Mouse (Mus musculus) embryonic facial prominence, embryonic 15.5 days (tissue): ENCODE data around the gene Igf1r. TPM values are rescaled to one million over a fixed set of nuclear protein-coding genes. Genes with fewer than 3 reads are reported as not detected.

Experiments used
- ATAC-seq: fragments of 200-750 bp; cut with Nextera tagmentation; 2 replicates; pipeline ENCODE4 v1.8.0; 2017; ENCODE audit warnings: low read depth, moderate TSS enrichment; ENCODE audit not compliant: insufficient number of reproducible peaks, low FRiP score, low TSS enrichment
- H3K27ac ChIP-seq: fragments of 300-500 bp; sonication (generic); replicated peaks from 2 replicates; pipeline ENCODE4 v1.5.1; 2015; ENCODE audit warnings: mild to moderate bottlenecking, inconsistent platforms
- H3K27me3 ChIP-seq: fragments of 300-500 bp; sonication (generic); 2 replicates; pipeline ENCODE4 v1.6.1; 2015; ENCODE audit warnings: inconsistent platforms
- H3K36me3 ChIP-seq: fragments of 300-500 bp; sonication (generic); 2 replicates; pipeline ENCODE4 v1.6.1; 2015; ENCODE audit warnings: mild to moderate bottlenecking, inconsistent platforms
- H3K4me1 ChIP-seq: fragments of 300-500 bp; sonication (generic); 2 replicates; pipeline ENCODE4 v1.6.1; 2015; ENCODE audit warnings: inconsistent platforms
- H3K4me2 ChIP-seq: fragments of 300-500 bp; sonication (generic); replicated peaks from 2 replicates; pipeline ENCODE4 v1.6.1; 2015; ENCODE audit warnings: mild to moderate bottlenecking, inconsistent platforms
- H3K4me3 ChIP-seq: fragments of 300-500 bp; sonication (generic); replicated peaks from 2 replicates; pipeline ENCODE4 v1.5.1; 2015; ENCODE audit warnings: mild to moderate bottlenecking, inconsistent platforms
- H3K9ac ChIP-seq: fragments of 300-500 bp; sonication (generic); 2 replicates; pipeline ENCODE4 v1.6.1; 2015; ENCODE audit warnings: inconsistent platforms
- H3K9me3 ChIP-seq: fragments of 300-500 bp; sonication (generic); replicated peaks from 2 replicates; pipeline ENCODE4 v1.6.1; 2016; ENCODE audit warnings: inconsistent platforms
- WGBS: fragments of 180-500 bp; shearing (Covaris S2); methylation state at CpG from one replicate; pipeline ENCODE4 v1.1.7; 2015; 5-methylcytosine and 5-hydroxymethylcytosine counted together
- polyA plus RNA-seq: library from polyadenylated mRNA; unstranded; fragments of >200 nt; fragmentation: Nextera tagmentation; extraction: Ambion mirVana; gene quantifications from 2 replicates; pipeline ENCODE4 v1.2.1, GENCODE M21; 2015

Igf1r gene
- polyA plus RNA-seq, 1 experiment from 2014 or later = 26.2 TPM

DNA sequence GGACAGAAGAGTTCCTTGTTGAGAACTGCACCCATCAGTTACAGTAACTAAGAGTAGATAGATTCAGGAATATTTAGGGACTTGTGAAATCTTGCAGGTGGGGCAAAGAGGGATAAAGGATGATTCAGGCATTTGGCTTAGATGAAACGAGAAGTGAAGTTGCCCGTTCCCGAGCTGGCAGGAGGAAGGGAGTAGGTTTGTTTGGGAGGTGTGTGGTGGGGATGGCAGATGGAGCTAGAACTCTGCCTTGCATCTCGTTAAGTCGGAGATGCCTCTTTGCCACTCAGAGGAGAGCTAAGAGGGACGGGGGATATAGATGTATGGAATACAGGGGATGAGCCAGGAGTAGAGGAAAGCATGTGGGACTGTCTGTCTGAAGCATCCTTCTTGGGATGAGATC lies 145.5 kb downstream of the Igf1r start:
- WGBS = 91% methylated on average over 6 of the region's 6 CpGs
- H3K9me3 ChIP-seq = no peaks in the 10 kb centered on the region
- no peaks in the 10 kb centered on the region for H3K27me3 ChIP-seq
- ATAC-seq = no peak
- H3K27ac ChIP-seq = no peak overlapping the region
- H3K4me3 ChIP-seq = no peak overlapping the region
- peaks cover 9% of the 10 kb centered on the region for H3K4me1 ChIP-seq
- H3K36me3 ChIP-seq = no peaks in the 10 kb centered on the region
- H3K9ac ChIP-seq = no peak overlapping the region
- no peak overlapping the region for H3K4me2 ChIP-seq

DNA sequence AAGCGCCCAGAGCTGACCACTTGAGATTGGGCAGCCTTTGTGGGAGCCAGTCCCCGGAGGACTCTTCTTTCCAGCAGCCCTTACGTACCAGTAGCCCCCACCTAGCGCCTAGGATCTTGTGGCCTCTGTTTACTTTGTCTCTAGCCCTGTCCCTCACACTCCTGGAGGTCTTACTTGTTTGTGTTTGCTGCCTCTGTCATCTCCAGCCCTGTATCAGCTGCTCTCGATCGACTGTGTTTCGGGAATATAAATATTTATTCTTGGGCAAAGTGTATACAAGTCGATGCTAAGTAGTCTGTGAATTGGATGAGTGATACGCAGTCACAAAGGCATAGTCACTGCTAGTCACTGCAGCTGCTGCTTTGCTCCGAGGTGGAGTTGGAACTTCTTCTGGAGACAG lies 147.8 kb downstream of the Igf1r start:
- H3K9me3 ChIP-seq = no peaks in the 10 kb centered on the region
- ATAC-seq = no peak
- H3K4me2 ChIP-seq = no peak overlapping the region
- H3K9ac ChIP-seq = no peak overlapping the region
- H3K27me3 ChIP-seq = no peaks in the 10 kb centered on the region
- 88% methylated on average over 10 of the region's 10 CpGs for WGBS
- H3K4me3 ChIP-seq = no peak overlapping the region
- no peak overlapping the region for H3K27ac ChIP-seq
- H3K4me1 ChIP-seq = peaks cover 22% of the 10 kb centered on the region
- H3K36me3 ChIP-seq = no peaks in the 10 kb centered on the region

DNA sequence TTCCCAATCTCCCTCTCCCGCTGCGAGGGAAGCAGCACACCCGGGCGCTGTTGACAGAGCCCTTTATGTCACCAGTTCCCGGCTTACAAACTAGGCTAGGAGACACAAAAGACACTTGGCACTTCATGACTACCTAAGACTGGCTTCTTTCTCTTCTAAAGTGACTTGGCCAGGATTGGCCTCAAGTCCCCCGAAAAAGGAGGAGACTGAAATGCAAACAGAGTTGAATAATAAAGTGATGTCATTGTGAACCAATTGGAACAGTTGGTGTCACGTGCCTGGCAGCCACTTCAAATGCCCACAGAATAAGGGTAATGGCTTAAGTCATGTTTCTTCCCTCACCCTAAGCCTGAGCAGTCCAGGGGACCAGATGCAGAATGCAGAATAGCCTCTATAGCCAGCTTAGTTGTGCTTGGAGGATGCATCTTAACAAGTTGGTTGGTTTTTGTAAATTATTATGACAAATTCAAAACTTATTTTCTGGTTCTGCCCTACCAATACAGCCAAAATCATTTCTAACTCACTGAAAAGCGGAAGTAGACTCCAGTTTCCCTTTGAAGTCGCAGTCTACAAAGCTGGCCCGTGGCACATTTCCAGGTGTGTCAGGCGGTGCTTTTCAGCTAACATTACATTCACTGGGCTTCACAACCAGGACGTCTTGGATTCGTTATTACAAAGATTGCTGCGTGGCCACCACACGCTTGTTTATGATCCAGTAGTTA lies 150.0 kb downstream of the Igf1r start:
- Histone ChIP-seq H3K4me2 (no peak overlapping the region), H3K27ac (no peak overlapping the region)
- WGBS = 43% methylated on average over 15 of the region's 15 CpGs

DNA sequence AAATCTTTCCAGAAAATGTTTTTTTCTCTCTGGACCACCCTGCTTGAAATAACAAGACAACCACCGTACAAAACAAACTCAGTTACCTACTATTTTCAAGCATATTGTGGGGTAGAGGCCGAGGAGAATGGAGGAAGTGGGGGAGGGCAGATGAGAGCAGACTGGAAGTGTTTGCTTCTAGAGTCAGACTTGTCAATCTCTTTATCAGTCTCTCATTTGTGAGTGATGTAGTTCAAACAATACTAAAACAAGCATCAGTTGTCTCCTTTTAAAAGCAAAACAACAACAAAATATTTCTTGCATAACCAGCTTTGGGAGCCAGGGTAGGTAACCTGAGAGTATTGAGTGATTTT lies 150.5 kb downstream of the Igf1r start:
- Histone ChIP-seq H3K4me3 (no peak overlapping the region), H3K27ac (no peak overlapping the region; the same call in 1 of the 2 replicates), H3K9me3 (no peaks in the 10 kb centered on the region), H3K4me1 (peaks cover 22% of the 10 kb centered on the region), H3K9ac (no peak overlapping the region), H3K27me3 (no peaks in the 10 kb centered on the region), H3K36me3 (no peaks in the 10 kb centered on the region), H3K4me2 (no peak overlapping the region)
- WGBS = 14% methylated on average over 2 of the region's 2 CpGs
- no peak for ATAC-seq

More for the DNA sequence above, 150.0 kb downstream of the Igf1r start:
- Histone ChIP-seq H3K36me3 (no peaks in the 10 kb centered on the region), H3K4me3 (no peak overlapping the region), H3K27me3 (no peaks in the 10 kb centered on the region), H3K4me1 (peaks cover 22% of the 10 kb centered on the region), H3K9ac (no peak overlapping the region), H3K9me3 (no peaks in the 10 kb centered on the region)
- no peak for ATAC-seq

DNA sequence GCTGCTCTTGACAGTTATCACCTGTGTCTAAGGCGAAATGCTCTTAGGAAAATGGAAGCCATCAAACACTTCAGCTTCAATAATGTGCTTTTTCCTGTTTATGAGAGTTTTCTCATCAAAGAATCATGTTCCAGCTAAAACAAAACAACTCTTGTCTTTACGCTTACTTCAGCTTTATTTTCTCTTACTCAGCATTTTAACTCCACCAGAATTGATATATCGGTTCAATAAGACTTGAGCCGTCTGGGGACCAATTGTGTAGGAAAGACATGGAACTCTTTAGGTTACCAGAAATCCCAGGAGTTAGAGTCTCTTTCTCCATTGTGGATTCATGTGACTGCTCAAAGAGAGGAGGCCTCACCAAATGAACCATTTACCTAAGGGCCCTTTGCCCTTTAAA lies 158.9 kb downstream of the Igf1r start:
- no peaks in the 10 kb centered on the region for H3K9me3 ChIP-seq
- ATAC-seq = no peak
- no peaks in the 10 kb centered on the region for H3K36me3 ChIP-seq
- H3K4me2 ChIP-seq = no peak overlapping the region
- peaks cover 32% of the 10 kb centered on the region for H3K4me1 ChIP-seq
- no peak overlapping the region for H3K4me3 ChIP-seq
- H3K27ac ChIP-seq = no peak overlapping the region
- WGBS = 93% methylated on average over 4 of the region's 4 CpGs
- H3K9ac ChIP-seq = no peak overlapping the region
- no peaks in the 10 kb centered on the region for H3K27me3 ChIP-seq

DNA sequence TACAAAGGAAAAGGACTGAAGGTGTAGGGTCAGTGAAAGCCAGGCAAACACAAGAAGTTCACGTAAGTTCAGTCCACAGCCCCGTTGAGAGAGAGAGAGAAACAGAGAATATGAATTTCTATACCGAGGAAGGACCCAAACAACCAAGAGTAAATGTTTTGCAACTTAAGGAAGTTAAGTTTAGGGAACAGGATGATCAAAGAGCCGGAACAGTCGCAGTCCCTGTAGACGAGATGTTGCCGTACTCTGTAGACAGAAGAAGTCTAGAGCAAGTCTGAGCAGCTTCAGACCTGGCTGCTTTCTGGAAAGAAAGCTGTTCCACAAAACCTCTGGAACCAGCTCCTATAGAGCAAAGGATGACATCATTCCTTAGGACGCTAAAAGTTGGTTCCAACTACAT lies 160.0 kb downstream of the Igf1r start:
- ATAC-seq = no peak
- whole genome bisulfite sequencing = 50% methylated on average over 8 of the region's 8 CpGs
- Histone ChIP-seq H3K36me3 (0 out of 2 replicates have a peak, but pooled peaks cover 4% of the 10 kb centered on the region), H3K9ac (no peak overlapping the region), H3K27ac (no peak overlapping the region), H3K9me3 (no peaks in the 10 kb centered on the region), H3K4me1 (peaks cover 35% of the 10 kb centered on the region), H3K4me2 (no peak overlapping the region), H3K27me3 (no peaks in the 10 kb centered on the region), H3K4me3 (no peak overlapping the region)

DNA sequence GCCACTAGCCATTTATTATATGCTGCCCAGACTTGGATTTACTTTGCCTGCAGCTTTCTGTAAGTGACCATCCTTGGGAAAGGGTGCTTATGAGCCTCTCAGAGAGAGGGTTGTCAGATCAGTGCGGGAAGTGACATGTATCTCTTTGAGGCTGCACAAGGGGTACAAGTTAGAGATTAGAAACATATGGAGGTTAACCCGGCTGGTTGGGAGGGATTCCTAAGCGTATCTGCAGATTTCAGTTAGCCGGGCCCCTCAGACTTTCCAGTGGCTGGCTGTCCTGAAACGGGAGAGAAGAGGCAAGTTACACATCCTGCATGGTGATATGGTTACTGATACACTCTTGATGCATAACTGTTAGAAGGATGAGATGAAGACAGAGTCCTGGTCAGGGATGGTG lies 161.7 kb downstream of the Igf1r start:
- Histone ChIP-seq H3K4me2 (no peak overlapping the region), H3K9ac (no peak overlapping the region), H3K4me1 (peaks cover 35% of the 10 kb centered on the region), H3K36me3 (0 out of 2 replicates have a peak, but pooled peaks cover 4% of the 10 kb centered on the region), H3K4me3 (no peak overlapping the region), H3K27ac (no peak overlapping the region), H3K27me3 (no peaks in the 10 kb centered on the region), H3K9me3 (no peaks in the 10 kb centered on the region)
- WGBS = 23% methylated on average over 5 of the region's 5 CpGs
- ATAC-seq = no peak

DNA sequence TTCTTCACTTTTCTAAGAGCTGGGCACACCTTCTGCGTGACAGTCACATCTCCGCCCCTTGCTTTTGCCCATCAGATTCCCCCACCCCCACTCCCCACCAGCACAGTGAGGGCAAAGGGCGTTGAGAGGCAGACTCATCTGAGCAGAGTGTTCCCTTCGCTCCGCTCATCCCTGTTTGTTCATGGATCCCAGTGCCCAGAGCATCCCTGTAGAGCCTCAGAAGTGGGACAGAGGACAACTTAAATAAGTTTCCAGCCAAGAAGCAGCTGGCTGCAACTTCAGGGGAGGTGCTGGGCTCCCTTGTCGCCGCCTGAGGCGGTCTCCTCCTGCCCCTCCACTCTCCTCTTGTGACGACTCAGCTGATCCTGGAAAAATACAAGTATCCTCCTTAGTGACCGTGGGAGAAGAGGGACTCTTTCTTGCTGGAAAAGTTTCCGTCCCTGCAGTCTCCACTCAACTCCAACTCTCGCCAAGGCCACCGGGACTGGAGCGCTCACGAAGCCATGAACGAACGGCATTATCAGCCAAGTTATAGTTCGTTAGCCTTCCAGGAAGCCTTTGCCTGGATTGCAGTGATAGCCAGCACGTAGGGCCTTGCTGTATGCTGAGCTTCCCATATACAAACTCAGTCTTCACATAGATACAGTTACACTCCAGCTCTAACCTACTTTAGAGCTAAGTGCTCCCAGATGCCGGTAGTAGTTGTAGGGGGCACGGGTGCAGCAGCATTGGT lies 162.5 kb downstream of the Igf1r start:
- H3K9me3 ChIP-seq = no peaks in the 10 kb centered on the region
- WGBS = 47% methylated on average over 21 of the region's 21 CpGs
- no peak overlapping the region for H3K4me3 ChIP-seq
- H3K36me3 ChIP-seq = 0 out of 2 replicates have a peak, but pooled peaks cover 4% of the 10 kb centered on the region
- H3K4me1 ChIP-seq = peaks cover 34% of the 10 kb centered on the region
- H3K4me2 ChIP-seq = no peak overlapping the region
- 0 out of 2 replicates have a peak overlapping the region, but pooled peaks have one; percentile 7 for H3K27ac ChIP-seq
- no peak for ATAC-seq
- no peaks in the 10 kb centered on the region for H3K27me3 ChIP-seq
- H3K9ac ChIP-seq = no peak overlapping the region

DNA sequence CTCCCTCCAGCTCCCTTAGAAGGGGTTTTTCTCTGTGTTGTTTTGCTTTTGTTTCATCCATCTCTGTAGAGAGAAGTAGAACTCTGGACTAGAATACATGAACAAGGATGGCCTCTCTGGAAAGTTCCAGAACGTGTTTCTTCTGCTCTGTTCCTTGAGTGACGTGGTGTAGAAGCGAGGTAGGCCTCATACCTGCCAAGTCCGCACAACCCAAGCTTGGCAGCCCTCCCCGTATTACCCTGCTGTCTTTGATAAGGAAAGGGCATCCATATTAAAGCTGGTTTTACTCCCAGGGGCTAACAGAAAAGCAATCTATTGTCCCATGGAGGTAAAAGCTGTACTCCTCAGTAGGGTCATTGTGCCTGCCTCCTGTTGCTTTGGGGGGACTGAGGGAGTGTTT lies 164.9 kb downstream of the Igf1r start:
- 64% methylated on average over 5 of the region's 5 CpGs for WGBS
- H3K4me2 ChIP-seq = no peak overlapping the region
- H3K27ac ChIP-seq = no peak overlapping the region
- H3K27me3 ChIP-seq = no peaks in the 10 kb centered on the region
- H3K36me3 ChIP-seq = 0 out of 2 replicates have a peak, but pooled peaks cover 4% of the 10 kb centered on the region
- H3K4me1 ChIP-seq = peaks cover 27% of the 10 kb centered on the region
- ATAC-seq = no peak
- H3K9ac ChIP-seq = no peak overlapping the region
- no peak overlapping the region for H3K4me3 ChIP-seq
- no peaks in the 10 kb centered on the region for H3K9me3 ChIP-seq

DNA sequence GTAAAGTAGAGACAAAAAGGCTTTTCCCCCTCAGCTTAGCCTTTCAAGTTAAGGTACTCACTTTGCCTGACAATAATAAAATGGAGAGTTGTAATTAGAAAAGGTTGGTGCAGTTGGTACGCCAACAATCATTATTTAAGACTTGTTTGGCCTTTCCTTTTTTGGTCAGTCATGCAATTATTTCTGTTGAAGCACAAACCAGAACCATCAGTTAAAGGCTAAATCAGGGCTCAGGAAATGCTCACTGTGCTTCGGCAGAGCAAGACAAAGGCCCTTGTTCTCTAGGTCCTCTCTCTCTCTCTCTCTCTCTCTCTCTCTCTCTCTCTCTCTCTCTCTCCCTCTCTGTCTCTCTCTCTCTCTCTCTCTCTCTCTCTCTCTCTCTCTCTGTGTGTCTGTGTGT lies 165.4 kb downstream of the Igf1r start:
- no peak for ATAC-seq
- Histone ChIP-seq H3K9me3 (no peaks in the 10 kb centered on the region), H3K9ac (no peak overlapping the region), H3K27me3 (no peaks in the 10 kb centered on the region), H3K27ac (no peak overlapping the region), H3K4me3 (no peak overlapping the region), H3K36me3 (0 out of 2 replicates have a peak, but pooled peaks cover 4% of the 10 kb centered on the region), H3K4me1 (peaks cover 24% of the 10 kb centered on the region), H3K4me2 (no peak overlapping the region)
- 53% methylated on average over 2 of the region's 2 CpGs for WGBS

DNA sequence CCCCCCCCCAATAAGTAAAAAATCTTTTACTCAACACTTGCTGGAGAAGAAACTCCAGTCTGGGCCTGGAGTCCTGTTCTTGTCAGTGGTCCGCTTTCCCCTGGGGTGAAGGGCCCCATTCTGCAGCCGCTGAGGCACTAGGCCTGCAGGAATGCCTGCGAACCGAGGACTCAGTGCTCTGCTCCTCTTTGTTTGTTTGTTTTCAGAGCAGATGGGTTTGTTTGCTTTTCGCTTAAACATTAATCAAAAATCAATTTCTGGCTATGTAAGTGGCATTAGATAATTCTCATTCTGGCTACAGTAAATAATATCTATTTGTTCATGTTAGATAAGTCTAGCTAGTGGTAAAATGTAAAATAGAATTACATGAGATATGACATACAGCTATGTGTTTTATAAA lies 167.0 kb downstream of the Igf1r start:
- Histone ChIP-seq H3K36me3 (0 out of 2 replicates have a peak, but pooled peaks cover 4% of the 10 kb centered on the region), H3K4me3 (no peak overlapping the region), H3K9me3 (no peaks in the 10 kb centered on the region), H3K4me1 (peaks cover 18% of the 10 kb centered on the region), H3K9ac (no peak overlapping the region), H3K4me2 (no peak overlapping the region), H3K27me3 (no peaks in the 10 kb centered on the region), H3K27ac (no peak overlapping the region)
- 62% methylated on average over 5 of the region's 5 CpGs for WGBS
- ATAC-seq = no peak
